Mouse (Mus musculus) olfactory bulb, adult 2 months (tissue): ENCODE measurements at regions not wholly inside any gene's neighbourhood (a gene's known extent, or its start where the extent isn't known, plus 50 kb on each side); places are given as distances from the start of the nearest gene placed in this dataset.
"Not testable (repeated sequence)": the region's sequence is repeated elsewhere in the genome, so short reads cannot be mapped to it uniquely, and the experiment has no call there.

Source experiments
- H3K27ac ChIP-seq: fragments of 200-500 bp; 2 replicates; pipeline ENCODE4 v1.5.1; 2012; ENCODE audit warnings: low read depth, low read length; ENCODE audit not compliant: insufficient read depth
- H3K4me1 ChIP-seq: fragments of 200-500 bp; 2 replicates; pipeline ENCODE4 v1.6.1; 2012; ENCODE audit warnings: low read length; ENCODE audit not compliant: control insufficient read depth, insufficient read depth
- H3K4me3 ChIP-seq: fragments of 200-500 bp; 2 replicates; pipeline ENCODE4 v1.5.1; 2012; ENCODE audit warnings: mild to moderate bottlenecking, low read depth, low read length, moderate library complexity; ENCODE audit not compliant: insufficient read depth
- CTCF ChIP-seq: fragments of 200-500 bp; IDR thresholded peaks from 2 replicates; pipeline ENCODE4 v1.5.1; 2012; ENCODE audit warnings: low read depth, mild to moderate bottlenecking, low read length, moderate library complexity; ENCODE audit not compliant: insufficient read depth
- POLR2A ChIP-seq: fragments of 200-500 bp; IDR thresholded peaks from 2 replicates; pipeline ENCODE4 v1.6.1; 2012; ENCODE audit warnings: mild to moderate bottlenecking, low read depth, low read length, moderate library complexity; ENCODE audit not compliant: insufficient read depth
- WGBS: fragments of 180-500 bp; shearing (Covaris S2); methylation state at CpG from one replicate; pipeline ENCODE4 v1.1.7; 2018; 5-methylcytosine and 5-hydroxymethylcytosine counted together

DNA sequence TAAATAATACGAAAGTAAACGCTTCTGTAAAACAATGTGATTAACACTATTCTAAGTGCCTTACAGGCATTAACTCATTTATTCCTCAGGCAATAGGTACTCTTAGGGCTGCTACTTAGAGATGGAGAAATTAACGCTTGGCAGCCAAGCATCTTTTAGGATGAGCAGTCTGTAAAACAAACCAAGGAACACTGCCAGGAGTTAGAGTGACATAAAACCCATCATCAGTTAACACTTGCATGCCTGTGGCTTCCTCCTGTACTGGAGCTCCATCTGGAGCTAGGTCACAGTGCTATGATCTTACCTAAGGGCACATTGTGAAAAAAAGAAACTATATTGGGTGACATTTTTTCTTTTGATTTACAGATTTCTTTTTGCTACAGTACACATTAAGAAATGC is 209.4 kb upstream of the Zfp770 start:
- Histone ChIP-seq H3K27ac (no peak overlapping the region), H3K4me1 (no peaks in the 10 kb centered on the region), H3K4me3 (no peak overlapping the region)
- TF ChIP-seq CTCF: no peak
- no peak for TF ChIP-seq POLR2A
- WGBS: 77% methylated on average over 3 of the region's 3 CpGs

DNA sequence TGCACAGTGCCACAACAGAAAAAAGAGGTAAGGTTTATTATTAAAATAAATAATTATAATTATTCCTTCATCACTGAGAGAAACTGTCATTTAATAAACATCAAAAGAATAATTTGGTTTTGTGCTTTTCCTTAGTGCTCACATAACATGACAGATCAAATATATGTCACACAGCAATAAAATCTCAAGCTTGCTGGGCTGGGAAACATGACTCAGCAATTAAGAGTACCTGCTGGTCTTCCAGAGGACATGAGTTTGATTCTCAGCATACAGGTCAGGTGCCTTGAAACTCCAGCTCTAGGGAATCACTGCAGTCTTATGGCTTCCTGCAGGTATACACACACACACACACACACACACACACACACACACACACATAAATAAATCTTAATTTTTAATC is 208.3 kb upstream of the Zfp770 start:
- no peak overlapping the region for H3K4me3 ChIP-seq
- H3K4me1 ChIP-seq: no peaks in the 10 kb centered on the region
- TF ChIP-seq POLR2A (no peak), CTCF (no peak)

GRCm38 (mm10) chr2:114407408-114407807 is 206.1 kb upstream of the Zfp770 start:
- no peak overlapping the region for H3K27ac ChIP-seq
- no peaks in the 10 kb centered on the region for H3K4me1 ChIP-seq
- no peak overlapping the region for H3K4me3 ChIP-seq
- TF ChIP-seq CTCF (no peak), POLR2A (no peak)
- 65% methylated on average over 5 of the region's 5 CpGs for WGBS

More for the DNA sequence above, 208.3 kb upstream of the Zfp770 start:
- no peak overlapping the region for H3K27ac ChIP-seq

GRCm38 (mm10) chr2:114384566-114384965 is 183.3 kb upstream of the Zfp770 start:
- Histone ChIP-seq H3K4me3 (no peak overlapping the region), H3K4me1 (no peaks in the 10 kb centered on the region), H3K27ac (no peak overlapping the region)
- 41% methylated on average over 3 of the region's 3 CpGs for WGBS
- TF ChIP-seq CTCF (no peak), POLR2A (no peak)

GRCm38 (mm10) chr2:114378844-114379533 is 177.7 kb upstream of the Zfp770 start:
- TF ChIP-seq POLR2A (no peak), CTCF (no peak)
- no peak overlapping the region for H3K4me3 ChIP-seq
- H3K27ac ChIP-seq: no peak overlapping the region
- no peaks in the 10 kb centered on the region for H3K4me1 ChIP-seq
- 92% methylated on average over 1 of the region's 1 CpGs for WGBS

DNA sequence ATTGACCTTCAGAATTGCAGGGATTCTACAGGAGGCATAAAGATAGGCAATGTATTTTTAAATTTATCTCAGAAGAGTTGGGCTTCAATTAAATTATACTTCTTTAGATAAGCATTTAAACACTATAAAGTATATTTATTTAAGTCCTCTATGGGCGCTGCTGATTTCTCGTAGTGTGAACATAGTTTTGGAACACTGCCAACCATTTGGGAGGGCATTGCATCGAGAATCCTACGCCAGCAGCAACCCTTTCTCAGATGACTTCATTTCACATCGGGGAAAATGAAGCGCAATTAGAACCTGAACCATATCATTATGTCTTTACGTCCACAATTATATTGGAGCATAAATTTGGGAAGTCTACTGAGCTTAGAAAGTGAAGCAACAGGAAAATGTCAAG is 172.2 kb upstream of the Zfp770 start:
- TF ChIP-seq CTCF: no peak
- no peak overlapping the region for H3K4me3 ChIP-seq
- WGBS: 18% methylated on average over 7 of the region's 7 CpGs
- H3K4me1 ChIP-seq: no peaks in the 10 kb centered on the region
- H3K27ac ChIP-seq: no peak overlapping the region

- not testable (repeated sequence) for H3K4me3 ChIP-seq, H3K4me1 ChIP-seq, H3K27ac ChIP-seq
- WGBS: 68% methylated on average over 11 of the region's 11 CpGs
Measured at GRCm38 (mm10) chr2:114353876-114354275, 152.6 kb upstream of the Zfp770 start.

GRCm38 (mm10) chr2:114340578-114341293 is 139.5 kb upstream of the Zfp770 start:
- no peaks in the 10 kb centered on the region for H3K4me1 ChIP-seq
- no peak overlapping the region for H3K4me3 ChIP-seq
- WGBS: 27% methylated on average over 9 of the region's 9 CpGs
- no peak for TF ChIP-seq POLR2A
- no peak for TF ChIP-seq CTCF
- H3K27ac ChIP-seq: no peak overlapping the region

GRCm38 (mm10) chr2:114301746-114302145 is 100.5 kb upstream of the Zfp770 start:
- WGBS: 68% methylated on average over 3 of the region's 3 CpGs
- no peak overlapping the region for H3K27ac ChIP-seq
- H3K4me3 ChIP-seq: no peak overlapping the region
- H3K4me1 ChIP-seq: no peaks in the 10 kb centered on the region
- TF ChIP-seq POLR2A (no peak), CTCF (no peak)

DNA sequence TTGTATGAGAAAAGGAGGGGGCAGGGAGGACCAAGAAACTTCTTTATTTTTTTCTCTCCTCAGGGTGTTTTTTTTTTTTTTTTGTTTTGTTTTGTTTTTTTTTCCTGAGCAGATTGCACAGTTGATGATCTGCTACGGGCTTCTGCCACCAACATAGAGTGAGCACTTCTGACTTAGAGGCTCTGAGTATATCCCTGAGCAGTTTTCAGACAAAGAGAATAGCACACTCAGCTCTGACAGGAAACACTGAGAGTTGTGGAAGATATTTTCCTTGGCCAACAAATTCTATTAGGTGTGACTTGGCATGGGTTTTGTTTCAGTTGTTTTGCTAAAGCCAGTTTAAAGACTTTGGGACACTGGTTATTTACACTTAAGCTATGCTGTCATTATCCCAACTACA is 93.8 kb upstream of the Zfp770 start:
- 89% methylated on average over 1 of the region's 1 CpGs for WGBS
- no peak overlapping the region for H3K27ac ChIP-seq
- TF ChIP-seq POLR2A: no peak
- TF ChIP-seq CTCF: no peak
- H3K4me1 ChIP-seq: no peaks in the 10 kb centered on the region
- H3K4me3 ChIP-seq: no peak overlapping the region

DNA sequence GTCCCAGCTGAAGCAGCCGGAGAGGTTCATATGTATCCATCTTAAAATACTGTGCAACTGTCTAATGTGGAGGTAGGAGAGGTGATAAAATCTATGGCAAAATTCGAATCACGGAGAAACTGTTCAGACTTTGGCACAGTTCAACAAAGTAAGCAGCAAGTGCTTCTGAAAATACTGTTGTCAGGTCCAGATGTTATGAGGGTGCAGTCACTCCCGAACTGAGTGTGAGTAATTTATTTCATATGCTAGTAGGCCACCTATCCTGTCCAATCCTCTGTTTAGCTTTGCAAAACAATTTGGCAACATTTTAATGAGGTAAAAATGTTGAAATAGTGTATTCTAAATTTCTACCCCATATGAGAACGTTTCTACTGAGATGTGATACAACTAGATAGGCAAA is 90.1 kb upstream of the Zfp770 start:
- TF ChIP-seq CTCF: no peak
- TF ChIP-seq POLR2A: no peak
- H3K4me1 ChIP-seq: no peaks in the 10 kb centered on the region
- no peak overlapping the region for H3K4me3 ChIP-seq
- no peak overlapping the region for H3K27ac ChIP-seq
- 87% methylated on average over 5 of the region's 5 CpGs for WGBS
